Mouse (Mus musculus) small intestine, adult 2 months (tissue): ENCODE results near the gene Cry1.

ENCODE experiments used
- CTCF ChIP-seq: fragments of 200-500 bp; IDR thresholded peaks from 2 replicates; pipeline ENCODE4 v1.5.1; 2012; ENCODE audit warnings: low read depth, mild to moderate bottlenecking, control low read depth, inconsistent platforms, low read length, moderate library complexity, mixed read lengths; ENCODE audit not compliant: insufficient replicate concordance, insufficient read length; ENCODE audit errors: extremely low read depth
- POLR2A ChIP-seq: fragments of 200-500 bp; IDR thresholded peaks from 2 replicates; pipeline ENCODE4 v1.6.1; 2012; ENCODE audit warnings: low read depth, mild to moderate bottlenecking, control low read depth, inconsistent platforms, low read length, moderate library complexity

- no peak for TF ChIP-seq CTCF
- TF ChIP-seq POLR2A: no peak
Observed at GRCm38 (mm10) chr10:85186499-85186794, 1.6 kb upstream of the Cry1 start.
